Mouse (Mus musculus) limb, embryonic 13.5 days (tissue): ENCODE data around the gene Ube2q1. TPM values are rescaled to one million over a fixed set of nuclear protein-coding genes. Genes with fewer than 3 reads are reported as not detected.

ENCODE experiments used
- ATAC-seq: fragments of 200-750 bp; cut with Nextera tagmentation; 2 replicates; pipeline ENCODE4 v1.8.0; 2017; ENCODE audit warnings: low read depth, moderate number of reproducible peaks, moderate TSS enrichment; ENCODE audit not compliant: low FRiP score
- H3K27ac ChIP-seq: fragments of 300-500 bp; sonication (generic); 2 replicates; pipeline ENCODE4 v1.5.1; 2015; ENCODE audit warnings: inconsistent platforms, mild to moderate bottlenecking, moderate library complexity
- H3K27me3 ChIP-seq: fragments of 300-500 bp; sonication (generic); 2 replicates; pipeline ENCODE4 v1.6.1; 2015; ENCODE audit warnings: mild to moderate bottlenecking, inconsistent platforms
- H3K36me3 ChIP-seq: fragments of 300-500 bp; sonication (generic); 2 replicates; pipeline ENCODE4 v1.6.1; 2015; ENCODE audit warnings: inconsistent platforms, mild to moderate bottlenecking, moderate library complexity
- H3K4me1 ChIP-seq: fragments of 300-500 bp; sonication (generic); 2 replicates; pipeline ENCODE4 v1.6.1; 2015; ENCODE audit warnings: inconsistent platforms
- H3K4me2 ChIP-seq: fragments of 300-500 bp; sonication (generic); replicated peaks from 2 replicates; pipeline ENCODE4 v1.6.1; 2015; ENCODE audit warnings: inconsistent platforms, mild to moderate bottlenecking, moderate library complexity
- H3K4me3 ChIP-seq: fragments of 300-500 bp; sonication (generic); 2 replicates; pipeline ENCODE4 v1.5.1; 2015; ENCODE audit warnings: moderate library complexity, mild to moderate bottlenecking, inconsistent platforms
- H3K9ac ChIP-seq: fragments of 300-500 bp; sonication (generic); 2 replicates; pipeline ENCODE4 v1.6.1; 2015; ENCODE audit warnings: mild to moderate bottlenecking, inconsistent platforms
- H3K9me3 ChIP-seq: fragments of 300-500 bp; sonication (generic); 2 replicates; pipeline ENCODE4 v1.6.1; 2016; ENCODE audit warnings: inconsistent platforms
- WGBS: fragments of 180-500 bp; shearing (Covaris S2); methylation state at CpG from one replicate; pipeline ENCODE4 v1.1.7; 2015; 5-methylcytosine and 5-hydroxymethylcytosine counted together
- polyA plus RNA-seq: library from polyadenylated mRNA; unstranded; fragments of >200 nt; fragmentation: Nextera tagmentation; extraction: Ambion mirVana; gene quantifications from 2 replicates; pipeline ENCODE4 v1.2.1, GENCODE M21; 2015

Ube2q1 gene
- 11.3 and 11.5 TPM in 2 replicates for polyA plus RNA-seq

GRCm38 (mm10) chr3:89772968-89773709 is at the start of gene Ube2q1:
Gene Ube2q1 (plus strand): TSS chr3:89773616.
- under 1% methylated on average over 64 of the region's 90 CpGs for WGBS
- peak within 1 kb of the TSS; percentile 99 for H3K9ac ChIP-seq
- H3K9me3 ChIP-seq: no peaks in the 10 kb centered on the region
- H3K4me1 ChIP-seq: peaks cover 31% of the 10 kb centered on the region
- ATAC-seq: peak; percentile 94
- peak within 1 kb of the TSS; percentile 97 for H3K27ac ChIP-seq
- peak within 1 kb of the TSS; percentile 92 for H3K4me2 ChIP-seq
- H3K36me3 ChIP-seq: peaks cover 22% of the 10 kb centered on the region
- no peaks in the 10 kb centered on the region for H3K27me3 ChIP-seq
- H3K4me3 ChIP-seq: peak within 1 kb of the TSS; percentile 99

- no peaks in the 10 kb centered on the region for H3K9me3 ChIP-seq
- H3K9ac ChIP-seq: no peak overlapping the region
- no peaks in the 10 kb centered on the region for H3K36me3 ChIP-seq
- no peak overlapping the region for H3K27ac ChIP-seq
- no peak overlapping the region for H3K4me2 ChIP-seq
- 21% methylated on average over 4 of the region's 4 CpGs for WGBS
- ATAC-seq: no peak
- H3K27me3 ChIP-seq: no peaks in the 10 kb centered on the region
- no peak overlapping the region for H3K4me3 ChIP-seq
- peaks cover 15% of the 10 kb centered on the region for H3K4me1 ChIP-seq
Observed at GRCm38 (mm10) chr3:89727028-89727427, 46.4 kb upstream of the Ube2q1 start.

- Histone ChIP-seq H3K4me1 (peaks cover 15% of the 10 kb centered on the region), H3K9ac (no peak overlapping the region), H3K4me2 (no peak overlapping the region), H3K27me3 (no peaks in the 10 kb centered on the region), H3K4me3 (no peak overlapping the region), H3K27ac (no peak overlapping the region), H3K9me3 (no peaks in the 10 kb centered on the region), H3K36me3 (no peaks in the 10 kb centered on the region)
- no peak for ATAC-seq
- WGBS: 88% methylated on average over 2 of the region's 2 CpGs
Observed at GRCm38 (mm10) chr3:89728848-89729247, 44.6 kb upstream of the Ube2q1 start.

GRCm38 (mm10) chr3:89730350-89731331 is 42.8 kb upstream of the Ube2q1 start:
- 2% methylated on average over 32 of the region's 32 CpGs for WGBS
- Histone ChIP-seq H3K4me3 (peak overlapping the region; percentile 69), H3K4me2 (peak overlapping the region; percentile 87), H3K36me3 (peaks cover 11% of the 10 kb centered on the region), H3K9me3 (no peaks in the 10 kb centered on the region), H3K9ac (peak overlapping the region; percentile 75), H3K4me1 (peaks cover 15% of the 10 kb centered on the region), H3K27me3 (no peaks in the 10 kb centered on the region), H3K27ac (peak overlapping the region; percentile 40; the same call in 1 of the 2 replicates)
- ATAC-seq: peak; percentile 92

GRCm38 (mm10) chr3:89732091-89732490 is 41.3 kb upstream of the Ube2q1 start:
- no peaks in the 10 kb centered on the region for H3K27me3 ChIP-seq
- no peak for ATAC-seq
- no peak overlapping the region for H3K27ac ChIP-seq
- no peak overlapping the region for H3K9ac ChIP-seq
- 86% methylated on average over 4 of the region's 4 CpGs for WGBS
- H3K4me3 ChIP-seq: no peak overlapping the region
- H3K4me2 ChIP-seq: no peak overlapping the region
- H3K4me1 ChIP-seq: peaks cover 15% of the 10 kb centered on the region
- peaks cover 24% of the 10 kb centered on the region for H3K36me3 ChIP-seq
- H3K9me3 ChIP-seq: no peaks in the 10 kb centered on the region

GRCm38 (mm10) chr3:89738509-89738908 is 34.9 kb upstream of the Ube2q1 start:
- Histone ChIP-seq H3K27ac (no peak overlapping the region), H3K4me1 (no peaks in the 10 kb centered on the region), H3K4me2 (no peak overlapping the region), H3K27me3 (no peaks in the 10 kb centered on the region), H3K36me3 (peaks cover 83% of the 10 kb centered on the region), H3K9ac (no peak overlapping the region), H3K4me3 (no peak overlapping the region), H3K9me3 (no peaks in the 10 kb centered on the region)
- no peak for ATAC-seq
- WGBS: 95% methylated on average over 6 of the region's 6 CpGs

- 44% methylated on average over 1 of the region's 1 CpGs for WGBS
- H3K4me3 ChIP-seq: no peak overlapping the region
Observed at GRCm38 (mm10) chr3:89752307-89752706, 21.1 kb upstream of the Ube2q1 start.

GRCm38 (mm10) chr3:89755283-89755682 is 18.1 kb upstream of the Ube2q1 start:
- Histone ChIP-seq H3K27ac (no peak overlapping the region), H3K9me3 (no peaks in the 10 kb centered on the region), H3K4me1 (no peaks in the 10 kb centered on the region), H3K4me3 (no peak overlapping the region), H3K36me3 (peaks cover 21% of the 10 kb centered on the region), H3K4me2 (no peak overlapping the region), H3K27me3 (no peaks in the 10 kb centered on the region), H3K9ac (no peak overlapping the region)
- no peak for ATAC-seq
- WGBS: 68% methylated on average over 6 of the region's 6 CpGs

More at GRCm38 (mm10) chr3:89752307-89752706, 21.1 kb upstream of the Ube2q1 start:
- Histone ChIP-seq H3K4me1 (no peaks in the 10 kb centered on the region), H3K27me3 (no peaks in the 10 kb centered on the region), H3K9me3 (no peaks in the 10 kb centered on the region), H3K27ac (no peak overlapping the region), H3K4me2 (no peak overlapping the region), H3K9ac (no peak overlapping the region), H3K36me3 (peaks cover 47% of the 10 kb centered on the region)
- ATAC-seq: no peak

- no peaks in the 10 kb centered on the region for H3K9me3 ChIP-seq
- no peak overlapping the region for H3K9ac ChIP-seq
- 77% methylated on average over 2 of the region's 2 CpGs for WGBS
- H3K4me3 ChIP-seq: no peak overlapping the region
- H3K4me1 ChIP-seq: no peaks in the 10 kb centered on the region
- 0 out of 2 replicates have a peak, but pooled peaks cover 2% of the 10 kb centered on the region for H3K27me3 ChIP-seq
- no peak overlapping the region for H3K27ac ChIP-seq
- no peaks in the 10 kb centered on the region for H3K36me3 ChIP-seq
- no peak overlapping the region for H3K4me2 ChIP-seq
- ATAC-seq: no peak
Observed at GRCm38 (mm10) chr3:89757851-89758250, 15.6 kb upstream of the Ube2q1 start.

- WGBS: 59% methylated on average over 3 of the region's 3 CpGs
- H3K4me1 ChIP-seq: peaks cover 8% of the 10 kb centered on the region
- no peak for ATAC-seq
- no peaks in the 10 kb centered on the region for H3K9me3 ChIP-seq
- peaks cover 20% of the 10 kb centered on the region for H3K27me3 ChIP-seq
- no peak overlapping the region for H3K9ac ChIP-seq
- H3K36me3 ChIP-seq: no peaks in the 10 kb centered on the region
- H3K27ac ChIP-seq: no peak overlapping the region
- H3K4me2 ChIP-seq: no peak overlapping the region
- no peak overlapping the region for H3K4me3 ChIP-seq
Observed at GRCm38 (mm10) chr3:89759786-89760185, 13.6 kb upstream of the Ube2q1 start.

GRCm38 (mm10) chr3:89764119-89764724 is 9.2 kb upstream of the Ube2q1 start, which contains the start of gene Chrnb2:
Gene Chrnb2 (minus strand): TSS chr3:89764632.
- no peaks in the 10 kb centered on the region for H3K36me3 ChIP-seq
- H3K9me3 ChIP-seq: no peaks in the 10 kb centered on the region
- peak within 1 kb of the TSS; percentile 53 for H3K4me2 ChIP-seq
- no peak within 1 kb of the TSS for H3K9ac ChIP-seq
- under 1% methylated on average over 36 of the region's 36 CpGs for WGBS
- peak within 1 kb of the TSS; percentile 18 for H3K4me3 ChIP-seq
- peak; percentile 93 for ATAC-seq
- no peak within 1 kb of the TSS for H3K27ac ChIP-seq
- peaks cover 8% of the 10 kb centered on the region for H3K4me1 ChIP-seq
- peaks cover 30% of the 10 kb centered on the region for H3K27me3 ChIP-seq
